Mouse (Mus musculus) neural tube, embryonic 14.5 days (tissue): ENCODE data around the gene Plpp2. TPM values are rescaled to one million over a fixed set of nuclear protein-coding genes. Genes with fewer than 3 reads are reported as not detected.

ENCODE experiments used
- ATAC-seq: fragments of 200-750 bp; cut with Nextera tagmentation; 2 replicates; pipeline ENCODE4 v1.8.0; 2017; ENCODE audit warnings: low read depth, mild to moderate bottlenecking, moderate TSS enrichment, moderate library complexity
- H3K27ac ChIP-seq: fragments of 300-500 bp; sonication (generic); 2 replicates; pipeline ENCODE4 v1.5.1; 2014; ENCODE audit warnings: low read depth, mild to moderate bottlenecking, control low read depth, low read length, moderate library complexity, mixed read lengths
- H3K27me3 ChIP-seq: fragments of 300-500 bp; sonication (generic); 2 replicates; pipeline ENCODE4 v1.6.1; 2014; ENCODE audit warnings: low read length; ENCODE audit not compliant: control insufficient read depth, insufficient read depth
- H3K36me3 ChIP-seq: fragments of 300-500 bp; sonication (generic); 2 replicates; pipeline ENCODE4 v1.6.1; 2014; ENCODE audit warnings: low read length, mixed read lengths; ENCODE audit not compliant: control insufficient read depth, insufficient read depth
- H3K4me1 ChIP-seq: fragments of 300-500 bp; sonication (generic); 2 replicates; pipeline ENCODE4 v1.6.1; 2014; ENCODE audit warnings: low read length; ENCODE audit not compliant: control insufficient read depth, insufficient read depth
- H3K4me2 ChIP-seq: fragments of 300-500 bp; sonication (generic); 2 replicates; pipeline ENCODE4 v1.6.1; 2014; ENCODE audit warnings: mild to moderate bottlenecking, low read depth, low read length, control low read depth
- H3K4me3 ChIP-seq: fragments of 300-500 bp; sonication (generic); 2 replicates; pipeline ENCODE4 v1.5.1; 2014; ENCODE audit warnings: low read depth, low read length, control low read depth, mixed read lengths
- H3K9ac ChIP-seq: fragments of 300-500 bp; sonication (generic); replicated peaks from 2 replicates; pipeline ENCODE4 v1.6.1; 2014; ENCODE audit warnings: low read depth, mild to moderate bottlenecking, control low read depth, low read length, mixed read lengths
- H3K9me3 ChIP-seq: fragments of 300-500 bp; sonication (generic); 2 replicates; pipeline ENCODE4 v1.6.1; 2016; ENCODE audit warnings: low read length; ENCODE audit not compliant: control insufficient read depth
- WGBS: fragments of 180-500 bp; shearing (Covaris S2); extraction: QIAGEN DNeasy Blood & Tissue Kit; methylation state at CpG from one replicate; pipeline ENCODE4 v1.1.7; 2014; 5-methylcytosine and 5-hydroxymethylcytosine counted together
- polyA plus RNA-seq: library from polyadenylated mRNA; unstranded; fragments of >200 nt; fragmentation: Nextera tagmentation; extraction: Ambion mirVana; gene quantifications from 2 replicates; pipeline ENCODE4 v1.2.1, GENCODE M21; 2014

Gene Plpp2
- polyA plus RNA-seq, 1 experiment from 2014 or later = 22.6 TPM

DNA sequence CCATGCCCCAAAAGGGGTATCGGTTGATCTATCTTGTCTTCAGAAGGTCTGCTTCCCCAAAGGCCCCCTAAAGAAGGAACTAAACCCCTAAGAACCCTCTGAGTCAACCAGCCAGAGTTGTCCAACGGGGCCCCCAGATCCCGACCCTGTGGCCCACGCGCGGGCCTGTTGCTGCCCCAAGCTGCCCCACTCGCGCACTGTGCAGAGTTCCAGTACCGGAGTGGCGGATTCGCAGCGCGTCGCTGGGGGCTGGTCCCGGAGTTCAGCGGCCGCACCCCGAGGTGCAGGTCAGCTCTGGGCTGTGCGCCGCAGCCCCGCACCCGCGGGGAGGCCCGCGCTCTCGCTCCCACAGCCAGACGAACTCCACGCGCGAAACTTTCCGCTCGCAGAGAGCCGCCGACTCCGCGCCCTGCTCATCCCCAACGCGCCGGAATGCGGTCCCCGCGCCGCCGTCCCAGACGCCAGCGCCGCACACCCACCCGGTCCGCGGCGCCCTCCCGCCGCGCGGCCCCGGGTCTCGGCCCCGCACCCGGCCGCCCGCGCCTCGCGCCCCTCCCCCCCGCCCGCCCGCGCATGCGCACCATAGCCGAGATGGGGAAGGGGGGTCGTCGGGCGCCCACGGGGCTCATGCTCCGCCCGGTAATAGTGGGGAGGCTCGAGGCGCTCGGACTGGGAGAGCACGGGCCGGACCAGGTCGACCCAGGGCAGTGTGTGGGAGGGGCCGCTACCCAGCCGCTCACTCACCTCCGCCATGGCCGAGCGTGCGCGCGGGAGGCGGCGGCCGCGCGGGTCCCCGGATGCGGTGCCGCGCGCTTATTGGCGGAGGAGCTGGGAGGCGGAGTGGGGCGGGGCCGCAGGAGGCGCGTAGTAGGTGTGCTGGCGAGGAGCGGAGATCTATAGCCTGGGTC is 21.0 kb upstream of the Plpp2 start, which contains the start of gene Mier2:
Gene Mier2, minus strand, starts transcription at position 870 of the 908 bp plus-strand sequence.
- Histone ChIP-seq H3K27ac (peak within 1 kb of the TSS; percentile 55; the same call in 1 of the 2 replicates), H3K9me3 (no peaks in the 10 kb centered on the region), H3K4me1 (peaks cover 13% of the 10 kb centered on the region), H3K36me3 (peaks cover 9% of the 10 kb centered on the region; the same call in 1 of the 2 replicates), H3K27me3 (no peaks in the 10 kb centered on the region), H3K9ac (peak within 1 kb of the TSS; percentile 89), H3K4me3 (peak within 1 kb of the TSS; percentile 83), H3K4me2 (peak within 1 kb of the TSS; percentile 85)
- WGBS = 1% methylated on average over 78 of the region's 108 CpGs
- peak; percentile 92 for ATAC-seq

DNA sequence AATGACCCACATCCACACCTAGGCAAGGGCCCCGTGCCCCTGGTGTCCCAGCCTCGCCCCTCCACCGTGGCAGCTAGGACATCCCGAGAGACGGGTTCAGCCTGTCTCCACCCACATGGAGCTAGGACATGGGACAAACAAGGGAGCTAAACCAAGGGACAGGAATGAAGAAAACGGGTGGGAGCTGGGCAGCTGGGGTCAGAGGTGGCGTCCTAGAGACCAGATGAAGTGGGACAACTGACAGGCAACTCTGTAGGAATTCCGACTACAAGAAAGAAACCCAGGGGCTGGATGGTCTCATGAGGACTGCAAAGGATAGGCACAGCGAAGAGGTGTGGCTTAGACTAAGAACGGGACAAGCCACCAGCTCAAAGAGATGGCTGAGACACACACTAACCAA is 20.1 kb upstream of the Plpp2 start:
- no peaks in the 10 kb centered on the region for H3K27me3 ChIP-seq
- H3K4me3 ChIP-seq = peak overlapping the region; percentile 83
- no peak for ATAC-seq
- H3K27ac ChIP-seq = no peak overlapping the region
- peaks cover 15% of the 10 kb centered on the region; the same call in 1 of the 2 replicates for H3K36me3 ChIP-seq
- H3K4me1 ChIP-seq = peaks cover 13% of the 10 kb centered on the region
- WGBS = 50% methylated on average over 10 of the region's 10 CpGs
- H3K4me2 ChIP-seq = peak overlapping the region; percentile 85
- no peaks in the 10 kb centered on the region for H3K9me3 ChIP-seq
- H3K9ac ChIP-seq = peak overlapping the region; percentile 89

- peak overlapping the region; percentile 85; the same call in 1 of the 2 replicates for H3K4me2 ChIP-seq
- H3K9ac ChIP-seq = no peak overlapping the region
- no peak for ATAC-seq
- no peaks in the 10 kb centered on the region for H3K27me3 ChIP-seq
- H3K36me3 ChIP-seq = peaks cover 20% of the 10 kb centered on the region
- peak overlapping the region; percentile 83 for H3K4me3 ChIP-seq
- whole genome bisulfite sequencing = 90% methylated on average over 6 of the region's 6 CpGs
- no peaks in the 10 kb centered on the region for H3K9me3 ChIP-seq
- H3K27ac ChIP-seq = no peak overlapping the region
- H3K4me1 ChIP-seq = peaks cover 13% of the 10 kb centered on the region
Observed at GRCm38 (mm10) chr10:79553176-79553575, 19.6 kb upstream of the Plpp2 start.

- H3K27me3 ChIP-seq = no peaks in the 10 kb centered on the region
- no peak for ATAC-seq
- H3K9me3 ChIP-seq = no peaks in the 10 kb centered on the region
- no peak overlapping the region for H3K9ac ChIP-seq
- H3K4me3 ChIP-seq = no peak overlapping the region
- no peak overlapping the region for H3K27ac ChIP-seq
- H3K4me2 ChIP-seq = no peak overlapping the region
- H3K36me3 ChIP-seq = peaks cover 26% of the 10 kb centered on the region
- WGBS = 88% methylated on average over 8 of the region's 8 CpGs
- peaks cover 13% of the 10 kb centered on the region for H3K4me1 ChIP-seq
Observed at GRCm38 (mm10) chr10:79552531-79552930, 18.9 kb upstream of the Plpp2 start.

DNA sequence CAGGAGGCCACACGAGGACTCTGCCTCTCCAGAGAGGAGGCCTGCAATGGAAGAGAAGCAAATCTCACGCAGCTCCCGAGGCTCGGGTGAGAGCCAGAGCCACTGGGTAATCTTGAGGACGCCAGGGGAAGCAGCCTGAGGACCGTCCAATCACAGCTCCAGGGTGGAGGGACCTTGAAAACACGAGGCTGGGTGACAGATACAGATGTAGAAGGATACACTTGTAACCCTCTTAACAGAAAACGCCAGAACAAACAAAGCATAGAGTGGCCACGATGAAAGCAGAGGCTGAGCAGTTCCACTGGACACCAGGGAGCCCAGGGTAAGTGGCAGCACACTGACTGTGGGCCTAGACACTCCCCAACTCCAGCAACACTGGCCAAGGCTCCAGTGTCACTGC is 16.8 kb upstream of the Plpp2 start:
- H3K4me2 ChIP-seq = no peak overlapping the region
- H3K4me1 ChIP-seq = peaks cover 13% of the 10 kb centered on the region
- ATAC-seq = no peak
- H3K27me3 ChIP-seq = no peaks in the 10 kb centered on the region
- no peaks in the 10 kb centered on the region for H3K9me3 ChIP-seq
- no peak overlapping the region for H3K27ac ChIP-seq
- peaks cover 40% of the 10 kb centered on the region for H3K36me3 ChIP-seq
- no peak overlapping the region for H3K9ac ChIP-seq
- 87% methylated on average over 9 of the region's 9 CpGs for WGBS
- H3K4me3 ChIP-seq = no peak overlapping the region

- ATAC-seq = no peak
- Histone ChIP-seq H3K4me1 (peaks cover 12% of the 10 kb centered on the region), H3K9ac (no peak overlapping the region), H3K4me3 (no peak overlapping the region), H3K27ac (no peak overlapping the region), H3K27me3 (no peaks in the 10 kb centered on the region), H3K9me3 (no peaks in the 10 kb centered on the region), H3K4me2 (no peak overlapping the region), H3K36me3 (peaks cover 52% of the 10 kb centered on the region)
- WGBS = 98% methylated on average over 18 of the region's 18 CpGs
Observed at GRCm38 (mm10) chr10:79548971-79549723, 15.6 kb upstream of the Plpp2 start.

DNA sequence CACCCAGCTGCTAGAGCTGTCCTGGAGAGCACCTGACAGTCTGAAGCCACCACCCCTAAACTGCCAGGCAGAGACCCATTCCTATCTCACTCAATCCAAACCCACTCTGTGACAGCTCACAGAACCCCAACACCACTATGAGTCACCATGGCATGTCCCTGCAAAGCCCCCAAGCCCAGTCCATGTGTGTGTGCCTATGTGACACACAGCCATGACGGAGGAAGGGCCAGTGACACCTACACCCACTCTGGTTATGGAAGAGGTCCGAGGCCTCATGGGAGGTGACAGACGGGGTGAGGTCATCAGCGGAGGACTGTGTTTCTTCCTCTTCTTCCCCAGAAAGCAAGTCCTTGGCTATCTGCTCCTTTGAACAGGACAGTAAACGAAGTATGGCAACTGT is 14.9 kb upstream of the Plpp2 start:
- Histone ChIP-seq H3K9ac (no peak overlapping the region), H3K36me3 (peaks cover 55% of the 10 kb centered on the region), H3K9me3 (no peaks in the 10 kb centered on the region), H3K4me3 (no peak overlapping the region), H3K27ac (no peak overlapping the region), H3K4me1 (peaks cover 6% of the 10 kb centered on the region), H3K4me2 (no peak overlapping the region), H3K27me3 (no peaks in the 10 kb centered on the region)
- WGBS = 92% methylated on average over 5 of the region's 5 CpGs
- ATAC-seq = no peak

DNA sequence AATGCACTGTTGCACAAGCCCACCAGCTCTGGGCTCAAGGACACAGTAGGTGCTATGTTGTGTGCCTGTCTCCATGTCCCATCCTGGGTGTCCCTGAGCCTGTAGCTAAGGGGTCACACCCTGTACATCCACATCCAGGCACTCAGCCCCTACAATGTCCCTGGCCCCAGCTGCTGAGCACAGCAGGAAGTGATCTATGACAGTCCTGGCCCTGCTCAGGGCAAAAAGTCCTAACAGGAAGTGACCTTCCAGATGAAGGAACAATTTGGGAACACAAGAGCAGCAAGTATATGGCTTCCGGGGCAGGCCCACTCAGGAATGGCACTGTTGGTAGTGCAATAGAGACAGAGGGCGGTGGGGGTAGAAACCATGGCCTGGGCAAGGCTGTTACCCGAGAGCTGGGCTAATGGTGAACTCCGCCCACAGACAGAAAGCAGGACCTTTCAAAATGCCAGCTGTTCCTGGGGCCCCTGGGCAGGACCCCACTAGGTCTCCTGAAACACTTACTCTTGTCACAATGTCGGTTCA is 13.6 kb upstream of the Plpp2 start:
- Histone ChIP-seq H3K27me3 (no peaks in the 10 kb centered on the region), H3K4me2 (no peak overlapping the region), H3K9ac (no peak overlapping the region), H3K4me3 (no peak overlapping the region), H3K4me1 (no peaks in the 10 kb centered on the region), H3K9me3 (no peaks in the 10 kb centered on the region), H3K36me3 (peaks cover 67% of the 10 kb centered on the region), H3K27ac (no peak overlapping the region)
- ATAC-seq = no peak
- WGBS = 81% methylated on average over 5 of the region's 5 CpGs
